Mouse (Mus musculus) Patski (cell line): Measurements from ENCODE around the gene Crip1. TPM values are rescaled to one million over a fixed set of nuclear protein-coding genes. Genes with fewer than 3 reads are reported as not detected.

Experiments used
- ATAC-seq: fragments of 100-300 bp; one replicate; pipeline ENCODE4 v1.8.0; 2021
- CTCF ChIA-PET: fragments of 350-600 bp; sonication (Branson Sonifier 250); formaldehyde crosslinking; loops from one replicate; lab custom pipeline; 2022; ENCODE audit warnings: inconsistent platforms; lab: Charles Lee
- POLR2A ChIA-PET: fragments of 350-600 bp; sonication (Branson Sonifier 250); formaldehyde crosslinking; loops from one replicate; lab custom pipeline; 2022; ENCODE audit warnings: antibody characterized with exemption, inconsistent platforms; lab: Charles Lee
- DNase-seq: peaks from one replicate; pipeline ENCODE4 v3.0.0-alpha.2; 2011; ENCODE audit warnings: low read depth, low spot score
- H3K27me3 ChIP-seq: fragments of 371-371 bp; one replicate; pipeline ENCODE4 v1.5.1; 2021
- CTCF ChIP-seq: fragments of 100-300 bp; IDR thresholded peaks from one replicate; pipeline ENCODE4 v1.5.1; 2021
- in situ Hi-C: fragments of 300-500 bp; cut with MboI; formaldehyde crosslinking; loops from 3 replicates; pipeline ENCODE4 v1.11.1; 2018; ENCODE audit warnings: low pct_unique_long_range_greater_than_20kb, mixed read lengths
- polyA plus RNA-seq: library from polyadenylated mRNA; unstranded; gene quantifications from one replicate; pipeline ENCODE4 v1.2.3, GENCODE M21; 2021

Crip1 gene
- polyA plus RNA-seq, 1 experiment from 2014 or later, result 0.17 TPM

DNA sequence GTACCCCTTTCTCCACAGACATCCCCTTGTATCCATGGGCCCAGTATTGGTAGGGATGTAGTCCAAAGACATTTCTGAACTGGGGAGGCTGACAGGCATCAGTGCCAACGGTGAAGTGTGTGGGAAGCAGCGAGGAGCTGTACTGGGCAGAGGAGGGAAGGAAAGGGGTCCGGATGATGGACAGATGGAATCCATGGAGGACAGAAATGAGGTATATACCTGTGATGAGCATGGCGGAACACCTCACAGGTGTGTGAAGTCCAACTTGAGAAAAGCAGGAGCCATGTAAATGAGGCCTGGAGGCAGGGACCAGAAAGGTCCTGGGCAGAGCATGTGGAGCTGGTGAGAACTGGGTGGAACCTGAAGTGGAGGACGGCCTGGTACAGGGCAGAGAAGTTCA lies 525 bp upstream of the Crip1 start:
- DNase-seq, result no peak

GRCm38 (mm10) chr12:113147481-113147880 lies 1.4 kb downstream of the Crip1 start:
- DNase-seq (no peak), ATAC-seq (no peak)
- in situ Hi-C loops, result no loop called here
- no peaks in the 10 kb centered on the region for H3K27me3 ChIP-seq
- POLR2A ChIA-PET, result no interaction called here
- no peak for TF ChIP-seq CTCF
- CTCF ChIA-PET, result no interaction called here

More for the DNA sequence above, 525 bp upstream of the Crip1 start:
- ChIA-PET CTCF (interaction anchor here (1.3 to 2.8 kb wide), 4 partner anchors 11 to 60 kb away, joined by 3 to 19 read pairs (median 4); partner anchors contain the start of gene Tedc1), POLR2A (no interaction called here)
- in situ Hi-C loops, result no loop called here
- ATAC-seq, result no peak
- no peaks in the 10 kb centered on the region for H3K27me3 ChIP-seq
- no peak for TF ChIP-seq CTCF

DNA sequence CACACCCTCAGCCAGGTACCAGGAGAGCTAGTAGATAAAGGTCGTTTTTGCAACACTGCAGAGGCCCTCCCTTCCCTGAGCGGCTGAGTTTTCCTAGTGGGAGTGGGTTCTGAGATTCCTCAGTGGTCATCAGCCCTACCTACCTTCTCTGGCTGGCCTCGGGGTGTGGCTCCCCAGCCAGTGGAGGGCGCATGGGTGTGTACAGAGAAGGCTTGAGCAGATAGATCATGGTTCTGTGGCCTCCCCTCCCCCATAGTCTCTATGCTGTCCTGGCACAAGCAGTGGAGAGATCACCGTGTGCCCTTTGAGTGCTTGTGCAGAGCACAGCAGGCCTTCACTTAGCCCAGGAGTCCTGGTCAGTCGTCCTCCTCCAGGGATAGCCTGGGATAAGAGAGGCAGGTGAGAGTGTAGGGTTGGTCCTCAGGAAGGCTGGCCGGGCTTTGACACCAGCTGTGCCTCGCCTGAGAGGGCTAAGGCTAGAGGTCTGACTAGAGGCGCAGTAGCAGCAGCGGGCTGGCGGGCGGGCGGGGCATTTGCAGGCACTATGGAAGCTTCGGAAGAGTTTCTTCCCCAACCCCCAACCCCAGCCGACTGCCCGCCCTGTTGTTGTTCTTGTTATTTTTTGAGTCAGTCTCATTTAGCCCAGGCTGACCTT lies 2.4 kb downstream of the Crip1 start:
- in situ Hi-C loops, result no loop called here
- no peaks in the 10 kb centered on the region for H3K27me3 ChIP-seq
- POLR2A ChIA-PET, result no interaction called here
- CTCF ChIA-PET, result no interaction called here
- DNase-seq, result no peak
- ATAC-seq, result no peak
- TF ChIP-seq CTCF, result no peak

- no peak for ATAC-seq
- no peak for DNase-seq
- in situ Hi-C loops, result no loop called here
- ChIA-PET CTCF (no interaction called here), POLR2A (no interaction called here)
- TF ChIP-seq CTCF, result no peak
- no peaks in the 10 kb centered on the region for H3K27me3 ChIP-seq
These were observed 3.2 kb downstream of the Crip1 start for GRCm38 (mm10) chr12:113149341-113149740.

DNA sequence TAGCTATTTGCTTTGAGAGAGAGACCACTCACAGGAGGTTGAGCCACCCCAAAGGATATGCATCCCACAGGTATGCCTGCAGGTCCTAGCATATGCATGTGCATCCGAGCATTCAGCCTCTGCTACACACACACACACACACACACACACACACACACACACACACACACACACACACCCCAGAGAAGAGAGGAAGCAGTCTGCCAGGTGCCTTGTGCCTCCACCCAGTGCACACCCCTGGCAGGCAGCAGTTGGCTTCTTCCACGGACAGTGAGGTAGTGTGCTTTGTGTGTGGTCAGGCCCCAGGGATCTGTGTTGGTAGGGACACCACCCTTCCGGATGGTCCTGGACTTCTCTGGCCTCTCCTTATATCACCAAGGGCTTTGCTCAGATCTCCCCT lies 3.8 kb downstream of the Crip1 start:
- ChIA-PET POLR2A (interaction anchor here (1.4 kb wide), 1 partner anchor 76 kb away, joined by 3 read pairs; the partner anchor contains the start of gene Tex22), CTCF (interaction anchor here (1.7 kb wide), 1 partner anchor 9 kb away, joined by 5 read pairs; no protein-coding TSS in a partner anchor)
- no peak for TF ChIP-seq CTCF
- no peak for DNase-seq
- no peaks in the 10 kb centered on the region for H3K27me3 ChIP-seq
- no peak for ATAC-seq
- in situ Hi-C loops, result loop anchor here (5.0 kb wide), 1 partner anchor 143 kb away; no protein-coding TSS in a partner anchor

- CTCF ChIA-PET, result interaction anchor here (1.3 to 1.7 kb wide), 2 partner anchors 9 to 37 kb away, joined by 3 to 5 read pairs; no protein-coding TSS in a partner anchor
- DNase-seq, result no peak
- no peak for ATAC-seq
These were observed 4.5 kb downstream of the Crip1 start for GRCm38 (mm10) chr12:113150591-113150990.

GRCm38 (mm10) chr12:113151046-113151445 lies 4.9 kb downstream of the Crip1 start:
- in situ Hi-C loops, result loop anchor here (5.0 kb wide), 1 partner anchor 144 kb away; no protein-coding TSS in a partner anchor

More at GRCm38 (mm10) chr12:113150591-113150990, 4.5 kb downstream of the Crip1 start:
- POLR2A ChIA-PET, result interaction anchor here (1.2 to 1.4 kb wide), 2 partner anchors 10 to 77 kb away, joined by 3 to 4 read pairs; partner anchors contain the start of gene Tex22
- in situ Hi-C loops, result loop anchor here (5.0 kb wide), 1 partner anchor 143 kb away; no protein-coding TSS in a partner anchor
- no peaks in the 10 kb centered on the region for H3K27me3 ChIP-seq
- no peak for TF ChIP-seq CTCF

DNA sequence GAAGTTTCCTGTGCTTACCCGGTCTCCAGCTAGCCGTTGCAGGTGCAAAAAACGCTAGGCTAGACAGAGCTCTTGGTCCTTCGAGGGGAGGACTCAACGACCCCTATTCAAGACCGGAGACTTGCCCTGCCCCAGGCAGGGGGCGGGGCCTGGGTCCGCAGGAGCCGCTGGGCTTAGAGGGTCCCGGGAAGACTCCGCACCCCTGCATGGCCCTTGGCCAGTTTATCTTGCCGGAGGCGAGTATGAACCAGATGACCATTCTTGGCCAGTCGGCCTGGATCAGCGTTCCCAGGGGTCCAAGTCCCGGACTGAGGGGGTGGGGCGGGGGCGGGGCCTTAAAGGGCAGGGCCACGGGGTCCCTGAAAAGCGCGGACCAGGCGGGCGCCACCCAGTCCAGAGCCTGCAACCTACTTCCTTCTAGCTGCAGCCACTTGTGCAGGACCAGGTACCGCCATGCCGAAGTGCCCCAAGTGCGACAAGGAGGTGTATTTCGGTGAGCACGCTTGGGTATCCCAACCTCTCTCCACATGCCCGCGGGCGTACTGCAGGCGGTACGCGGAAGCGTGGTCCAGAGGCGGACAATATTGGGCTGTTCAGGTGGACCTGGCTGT lies 5.7 kb downstream of the Crip1 start:
- in situ Hi-C loops, result loop anchor here (5.0 kb wide), 1 partner anchor 144 kb away; no protein-coding TSS in a partner anchor
- no peak for TF ChIP-seq CTCF
- ATAC-seq, result no peak
- ChIA-PET POLR2A (interaction anchor here (1.2 kb wide), 1 partner anchor 11 kb away, joined by 4 read pairs; no protein-coding TSS in a partner anchor), CTCF (interaction anchor here (1.3 to 1.7 kb wide), 2 partner anchors 11 to 36 kb away, joined by 3 to 5 read pairs; no protein-coding TSS in a partner anchor)
- no peaks in the 10 kb centered on the region for H3K27me3 ChIP-seq
- DNase-seq, result no peak

More at GRCm38 (mm10) chr12:113151046-113151445, 4.9 kb downstream of the Crip1 start:
- TF ChIP-seq CTCF, result no peak
- no peaks in the 10 kb centered on the region for H3K27me3 ChIP-seq
- ATAC-seq (no peak), DNase-seq (no peak)
- POLR2A ChIA-PET, result interaction anchor here (1.2 to 1.4 kb wide), 2 partner anchors 11 to 77 kb away, joined by 3 to 4 read pairs; partner anchors contain the start of gene Tex22
- CTCF ChIA-PET, result interaction anchor here (1.3 to 1.7 kb wide), 2 partner anchors 10 to 37 kb away, joined by 3 to 5 read pairs; no protein-coding TSS in a partner anchor

DNA sequence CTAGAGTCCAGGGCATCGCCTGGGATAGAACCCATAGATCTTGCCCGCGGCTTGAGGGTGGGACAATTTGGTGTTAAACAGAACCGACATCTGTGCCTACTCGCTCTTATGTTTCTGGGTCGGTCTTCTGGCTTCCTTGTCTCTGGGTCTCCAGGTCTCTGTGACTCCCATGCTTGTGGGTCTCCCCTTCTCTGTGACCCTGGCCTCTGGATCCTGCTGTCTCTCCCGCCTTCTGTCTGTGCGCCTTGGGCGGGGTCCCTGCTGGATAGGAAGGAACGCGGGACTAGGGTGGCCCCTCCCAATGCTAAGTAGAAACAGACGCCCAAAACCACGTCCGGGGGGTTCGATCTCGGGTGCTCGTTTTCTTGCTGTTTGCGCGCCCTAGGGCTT lies 6.2 kb downstream of the Crip1 start:
- ATAC-seq, result no peak
- ChIA-PET POLR2A (no interaction called here), CTCF (no interaction called here)
- no peak for TF ChIP-seq CTCF
- no peak for DNase-seq
- H3K27me3 ChIP-seq, result no peaks in the 10 kb centered on the region
- in situ Hi-C loops, result loop anchor here (5.0 kb wide), 1 partner anchor 145 kb away; no protein-coding TSS in a partner anchor

- in situ Hi-C loops, result loop anchor here (5.0 kb wide), 1 partner anchor 146 kb away; no protein-coding TSS in a partner anchor
- POLR2A ChIA-PET, result no interaction called here
- no peaks in the 10 kb centered on the region for H3K27me3 ChIP-seq
- TF ChIP-seq CTCF, result no peak
- ATAC-seq (no peak), DNase-seq (no peak)
- CTCF ChIA-PET, result no interaction called here
These were observed 6.9 kb downstream of the Crip1 start for GRCm38 (mm10) chr12:113152991-113153525.
